Mouse (Mus musculus) intestine, embryonic 14.5 days (tissue): ENCODE results near the gene Nsmce4a. TPM values are rescaled to one million over a fixed set of nuclear protein-coding genes. Genes with fewer than 3 reads are reported as not detected.

ENCODE experiments used
- polyA plus RNA-seq: library from polyadenylated mRNA; unstranded; fragments of >200 nt; fragmentation: Nextera tagmentation; extraction: Ambion mirVana; gene quantifications from 2 replicates; pipeline ENCODE4 v1.2.1, GENCODE M21; 2014

Gene Nsmce4a
- polyA plus RNA-seq, 1 experiment from 2014 or later: 173 TPM

Other genes starting within 250 kb of the Nsmce4a start
- 63.1 and 64.2 TPM in 2 replicates for gene Ate1, start 52.7 kb downstream of the Nsmce4a start, polyA plus RNA-seq
- 33.7 and 38.4 TPM in 2 replicates for gene Tacc2, start 4.3 kb upstream of the Nsmce4a start, polyA plus RNA-seq
- gene Btbd16, start 201.0 kb upstream of the Nsmce4a start, polyA plus RNA-seq: 0.07 and 0.09 TPM in 2 replicates